Mouse (Mus musculus): Measurements from ENCODE around the gene Fras1. TPM values are rescaled to one million over a fixed set of nuclear protein-coding genes. Genes with fewer than 3 reads are reported as not detected.

Gene Fras1
- polyA plus RNA-seq, 1 experiment: 6.9 TPM

DNA sequence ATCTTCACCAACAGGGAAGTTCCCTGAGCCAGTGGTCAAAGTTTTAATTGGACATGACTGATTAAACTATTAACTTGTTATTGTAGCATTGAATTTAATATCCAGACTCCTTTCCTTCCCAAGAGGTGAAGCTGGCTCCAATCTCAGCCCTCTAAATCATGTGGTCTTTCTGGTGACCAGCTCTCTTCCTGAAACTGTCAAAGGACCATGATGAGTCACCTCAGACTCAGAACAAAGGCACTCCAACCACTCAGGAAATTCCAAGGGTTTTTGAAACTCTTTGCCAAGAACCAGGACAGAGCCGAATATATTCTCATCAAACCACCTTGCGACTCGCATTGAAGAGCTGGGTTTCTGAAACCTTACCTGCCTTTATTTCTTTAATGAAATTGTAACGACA, 430.5 kb downstream of the Fras1 start:
- Histone ChIP-seq H3K4me1 (ENCODE audit: control insufficient read depth, insufficient read depth, low read length) (no peaks in the 10 kb centered on the region), H3K27me3 (ENCODE audit: control insufficient read depth, insufficient read depth, low read length, poor library complexity, severe bottlenecking) (no peaks in the 10 kb centered on the region), H3K4me3 (ENCODE audit: low read depth, low read length) (no peak overlapping the region), H3K36me3 (ENCODE audit: control insufficient read depth, insufficient read depth, low read length, poor library complexity, severe bottlenecking) (no peaks in the 10 kb centered on the region), H3K9ac (ENCODE audit: low read depth, poor library complexity, severe bottlenecking) (no peak overlapping the region), H3K9me3 (replicated peaks; ENCODE audit: control insufficient read depth, insufficient read depth, low read length, poor library complexity, severe bottlenecking) (no peaks in the 10 kb centered on the region), H3K27ac (ENCODE audit: insufficient read depth, low read length) (no peak overlapping the region)
- TF ChIP-seq EP300 (IDR thresholded peaks at IDR 0.05; ENCODE audit: insufficient read depth, low read depth, low read length) (no peak), POLR2A (IDR thresholded peaks at IDR 0.05; ENCODE audit: insufficient read depth, low read length) (no peak), CTCF (IDR thresholded peaks at IDR 0.05; ENCODE audit: low read depth, low read length) (no peak)

DNA sequence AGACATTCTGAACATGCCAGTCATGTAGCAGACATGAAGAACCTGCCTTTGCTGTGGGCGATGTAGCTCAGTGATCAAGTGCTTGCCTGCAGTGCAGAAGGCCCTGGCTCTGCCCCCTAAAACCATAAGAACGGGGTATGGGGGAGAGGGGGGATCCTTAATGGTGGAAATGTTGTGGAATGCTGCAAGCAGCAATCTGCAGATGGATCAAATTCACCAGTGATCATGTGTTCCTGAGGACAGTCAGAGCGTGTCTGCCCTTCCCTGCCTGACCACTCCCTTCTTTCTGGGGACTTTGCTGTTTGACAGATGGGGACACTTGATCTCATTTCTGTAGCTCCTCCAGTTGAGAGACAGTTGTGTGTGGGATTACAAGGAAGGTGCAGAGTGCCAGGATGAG, 431.1 kb downstream of the Fras1 start:
- no peaks in the 10 kb centered on the region for H3K4me1 ChIP-seq (ENCODE audit: control insufficient read depth, insufficient read depth, low read length)
- no peak for TF ChIP-seq POLR2A (IDR thresholded peaks at IDR 0.05; ENCODE audit: insufficient read depth, low read length)
- no peak for TF ChIP-seq CTCF (IDR thresholded peaks at IDR 0.05; ENCODE audit: low read depth, low read length)
- no peak for TF ChIP-seq EP300 (IDR thresholded peaks at IDR 0.05; ENCODE audit: insufficient read depth, low read depth, low read length)
- H3K9ac ChIP-seq (ENCODE audit: low read depth, poor library complexity, severe bottlenecking): no peak overlapping the region
- H3K4me3 ChIP-seq (ENCODE audit: low read depth, low read length): no peak overlapping the region
- no peaks in the 10 kb centered on the region for H3K27me3 ChIP-seq (ENCODE audit: control insufficient read depth, insufficient read depth, low read length, poor library complexity, severe bottlenecking)
- H3K9me3 ChIP-seq (replicated peaks; ENCODE audit: control insufficient read depth, insufficient read depth, low read length, poor library complexity, severe bottlenecking): no peaks in the 10 kb centered on the region
- no peak overlapping the region for H3K27ac ChIP-seq (ENCODE audit: insufficient read depth, low read length)
- no peaks in the 10 kb centered on the region for H3K36me3 ChIP-seq (ENCODE audit: control insufficient read depth, insufficient read depth, low read length, poor library complexity, severe bottlenecking)

DNA sequence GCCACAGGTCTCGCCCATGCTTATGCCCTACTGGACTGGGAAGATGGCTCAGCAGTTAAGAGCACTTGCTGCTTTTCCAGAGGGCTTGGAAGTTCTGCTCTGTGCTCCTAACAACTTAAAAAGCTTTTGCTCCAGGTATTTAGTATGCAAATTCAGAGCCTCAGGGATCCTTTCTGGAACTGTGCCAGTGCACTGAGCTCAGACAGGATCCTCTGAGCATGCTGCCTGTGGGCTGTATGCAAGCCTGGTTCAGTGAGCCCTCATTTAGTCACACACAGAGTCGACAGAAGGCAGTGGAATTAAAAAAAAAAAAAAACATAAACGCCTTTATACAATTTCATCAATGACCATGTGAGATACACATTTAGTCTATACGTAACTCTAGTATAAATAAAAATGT, 436.9 kb downstream of the Fras1 start:
- no peaks in the 10 kb centered on the region for H3K4me1 ChIP-seq (ENCODE audit: control insufficient read depth, insufficient read depth, low read length)
- no peak overlapping the region for H3K4me3 ChIP-seq (ENCODE audit: low read depth, low read length)
- H3K27me3 ChIP-seq (ENCODE audit: control insufficient read depth, insufficient read depth, low read length, poor library complexity, severe bottlenecking): no peaks in the 10 kb centered on the region
- H3K9me3 ChIP-seq (replicated peaks; ENCODE audit: control insufficient read depth, insufficient read depth, low read length, poor library complexity, severe bottlenecking): no peaks in the 10 kb centered on the region
- H3K9ac ChIP-seq (ENCODE audit: low read depth, poor library complexity, severe bottlenecking): no peak overlapping the region
- no peak overlapping the region for H3K27ac ChIP-seq (ENCODE audit: insufficient read depth, low read length)
- no peaks in the 10 kb centered on the region for H3K36me3 ChIP-seq (ENCODE audit: control insufficient read depth, insufficient read depth, low read length, poor library complexity, severe bottlenecking)
- TF ChIP-seq CTCF (IDR thresholded peaks at IDR 0.05; ENCODE audit: low read depth, low read length) (no peak), POLR2A (IDR thresholded peaks at IDR 0.05; ENCODE audit: insufficient read depth, low read length) (no peak), EP300 (IDR thresholded peaks at IDR 0.05; ENCODE audit: insufficient read depth, low read depth, low read length) (no peak)

DNA sequence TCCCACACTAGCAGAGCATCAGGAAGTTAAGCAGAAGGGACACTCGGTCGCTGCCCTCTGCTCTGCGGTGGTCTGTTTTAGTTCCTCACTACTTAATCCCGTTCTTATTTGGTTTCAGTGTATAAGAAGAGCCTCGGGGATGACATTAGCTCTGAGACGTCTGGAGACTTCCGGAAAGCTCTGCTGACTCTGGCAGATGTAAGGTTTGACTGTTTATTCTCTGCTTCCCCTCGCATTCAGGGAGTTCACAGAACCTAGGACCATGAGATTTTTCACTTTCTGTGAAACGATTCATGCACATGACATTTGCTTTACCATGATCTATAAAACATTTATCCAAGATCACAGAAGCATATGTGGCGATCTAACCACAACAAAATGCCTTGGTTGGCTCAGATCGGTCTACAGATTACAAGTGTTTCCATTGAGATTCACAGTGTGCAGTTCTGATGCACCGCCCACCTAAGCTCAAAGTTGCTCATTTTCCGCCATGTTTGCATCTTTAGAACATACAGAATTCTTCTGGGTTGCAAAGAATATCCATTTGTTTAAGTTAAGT, 451.1 kb downstream of the Fras1 start:
- no peaks in the 10 kb centered on the region for H3K27me3 ChIP-seq (ENCODE audit: control insufficient read depth, insufficient read depth, low read length, poor library complexity, severe bottlenecking)
- H3K9me3 ChIP-seq (replicated peaks; ENCODE audit: control insufficient read depth, insufficient read depth, low read length, poor library complexity, severe bottlenecking): no peaks in the 10 kb centered on the region
- TF ChIP-seq EP300 (IDR thresholded peaks at IDR 0.05; ENCODE audit: insufficient read depth, low read depth, low read length) (no peak), CTCF (IDR thresholded peaks at IDR 0.05; ENCODE audit: low read depth, low read length) (no peak), POLR2A (IDR thresholded peaks at IDR 0.05; ENCODE audit: insufficient read depth, low read length) (no peak)

DNA sequence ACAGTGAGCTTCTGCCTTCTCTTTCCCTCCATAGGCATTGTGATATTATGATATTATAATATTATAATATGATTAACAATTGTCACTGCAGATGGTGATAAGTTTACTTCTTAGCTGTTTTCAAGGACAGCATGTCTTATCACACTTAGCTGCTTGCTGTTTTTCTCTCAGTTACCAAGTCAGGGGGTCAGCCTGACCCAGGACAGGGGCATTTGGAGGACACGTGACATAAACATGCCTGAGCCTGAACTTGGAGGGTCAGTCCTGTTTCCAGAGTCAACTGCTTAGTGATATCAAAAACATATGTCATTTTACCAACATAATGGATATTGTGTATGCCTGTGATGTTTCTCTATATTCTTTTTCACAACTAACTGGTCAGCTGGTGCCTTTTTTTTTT, 453.4 kb downstream of the Fras1 start:
- Histone ChIP-seq H3K4me1 (ENCODE audit: control insufficient read depth, insufficient read depth, low read length) (no peaks in the 10 kb centered on the region), H3K27me3 (ENCODE audit: control insufficient read depth, insufficient read depth, low read length, poor library complexity, severe bottlenecking) (no peaks in the 10 kb centered on the region), H3K9me3 (replicated peaks; ENCODE audit: control insufficient read depth, insufficient read depth, low read length, poor library complexity, severe bottlenecking) (no peaks in the 10 kb centered on the region), H3K4me3 (ENCODE audit: low read depth, low read length) (no peak overlapping the region), H3K9ac (ENCODE audit: low read depth, poor library complexity, severe bottlenecking) (no peak overlapping the region), H3K27ac (ENCODE audit: insufficient read depth, low read length) (no peak overlapping the region), H3K36me3 (ENCODE audit: control insufficient read depth, insufficient read depth, low read length, poor library complexity, severe bottlenecking) (no peaks in the 10 kb centered on the region)
- TF ChIP-seq CTCF (IDR thresholded peaks at IDR 0.05; ENCODE audit: low read depth, low read length) (no peak), POLR2A (IDR thresholded peaks at IDR 0.05; ENCODE audit: insufficient read depth, low read length) (no peak), EP300 (IDR thresholded peaks at IDR 0.05; ENCODE audit: insufficient read depth, low read depth, low read length) (no peak)

More for the DNA sequence above, 451.1 kb downstream of the Fras1 start:
- Histone ChIP-seq H3K36me3 (ENCODE audit: control insufficient read depth, insufficient read depth, low read length, poor library complexity, severe bottlenecking) (no peaks in the 10 kb centered on the region), H3K9ac (ENCODE audit: low read depth, poor library complexity, severe bottlenecking) (no peak overlapping the region), H3K27ac (ENCODE audit: insufficient read depth, low read length) (no peak overlapping the region), H3K4me3 (ENCODE audit: low read depth, low read length) (no peak overlapping the region), H3K4me1 (ENCODE audit: control insufficient read depth, insufficient read depth, low read length) (no peaks in the 10 kb centered on the region)

Other genes with a start within 250 kb of the Fras1 start
- gene Cnot6l, start 209.8 kb upstream of the Fras1 start, polyA plus RNA-seq (2011; ENCODE audit: insufficient read depth, insufficient read length, low read depth, missing spikeins): 42.6 and 47.1 TPM in 2 replicates
- gene Mrpl1, start 164.5 kb upstream of the Fras1 start, polyA plus RNA-seq (2011; ENCODE audit: insufficient read depth, insufficient read length, low read depth, missing spikeins): 35.5 and 36.9 TPM in 2 replicates

Measured in ES-Bruce4 (cell line).